Mouse (Mus musculus) megakaryocyte, embryonic 14.5 days (primary cell): Measurements from ENCODE around the gene Sertad4.

Experiments
- FLI1 ChIP-seq: IDR thresholded peaks from 2 replicates; pipeline ENCODE4 v1.6.1; 2012; ENCODE audit warnings: low read length, inconsistent platforms, mixed read lengths
- GATA1 ChIP-seq: IDR thresholded peaks from 3 replicates; pipeline ENCODE4 v1.6.1; 2012; ENCODE audit warnings: mixed read lengths, low read length, inconsistent platforms, borderline replicate concordance

DNA sequence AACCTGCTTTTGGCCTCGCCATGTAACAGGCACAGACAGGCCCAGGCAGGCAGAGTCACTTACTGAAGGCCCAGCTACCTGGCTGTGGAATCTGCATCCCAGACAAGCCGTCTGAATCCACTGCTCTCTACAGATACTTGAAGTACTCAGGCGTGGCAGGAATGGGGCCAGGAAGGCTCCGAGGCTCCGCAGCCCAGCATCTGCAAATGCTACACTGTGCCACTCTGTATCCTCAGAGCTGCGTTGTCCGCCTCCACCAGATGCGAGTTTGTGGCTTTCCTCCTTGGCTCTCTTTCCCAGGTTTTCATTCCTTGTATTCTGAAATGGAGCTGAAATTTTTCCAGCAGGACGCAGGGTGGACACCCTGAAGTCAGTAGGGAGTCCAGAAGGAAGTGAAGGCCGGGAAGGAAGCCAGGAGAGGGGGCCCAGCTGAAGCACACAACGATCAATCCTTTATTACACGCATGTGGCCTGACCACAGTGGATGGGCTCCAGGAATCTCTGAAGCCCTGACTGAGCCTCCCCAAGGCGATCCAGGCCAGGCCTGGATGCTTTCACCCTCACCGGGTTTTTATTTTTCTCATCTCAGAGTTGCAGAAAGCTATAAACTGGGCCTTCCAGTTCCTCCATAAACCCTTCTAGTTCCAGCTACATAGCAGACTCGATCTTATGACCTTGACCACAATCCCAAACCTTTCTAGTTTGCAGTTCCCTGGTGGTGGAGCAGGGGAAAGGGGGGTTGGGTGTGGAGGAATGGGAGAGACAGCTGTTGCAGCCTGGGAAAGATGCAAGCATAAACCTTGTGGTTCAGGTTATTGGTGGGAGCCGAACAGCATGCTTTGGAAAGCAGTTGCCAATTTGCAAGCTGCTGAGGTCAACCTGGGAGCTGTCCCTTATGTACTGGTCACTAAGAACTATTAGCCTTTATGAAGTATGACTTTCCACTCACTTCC lies 57.1 kb downstream of the Sertad4 start:
- TF ChIP-seq FLI1 (no peak), GATA1 (no peak)
